19 mouse cellular contexts compared by ENCODE assay signal in genomic region chr4:130882762-130883161, GRCm38 (mm10). TPM values are rescaled to one million over a fixed set of nuclear protein-coding genes. Genes with fewer than 3 reads are reported as not detected.
A peak's percentile ranks its signal among the peaks of the same experiment; 100 is the strongest.
DNase-seq lines count a peak whose midpoint lies in the region; TF ChIP-seq lines count a peak whose summit lies in the region.
"Had no signal": no experiment of that assay in that cellular context is flagged by ENCODE, and none has a peak within 500 bp of the region (broad histone marks: within the 10 kb centered on the region; RNA-seq: fewer than 3 reads in every experiment).

No protein-coding gene starts in this region.

- H3K27me3 ChIP-seq in liver, adult 2 months (ENCODE audit: control insufficient read depth, insufficient read depth, low read length): no peaks in the 10 kb centered on the region
- H3K27me3 ChIP-seq: embryonic facial prominence, embryonic 12.5 days; forebrain, embryonic 15.5 days had no signal

- H3K4me3 ChIP-seq in liver, adult 2 months (ENCODE audit: insufficient read depth, low read depth, low read length): no peak overlapping the region
- H3K4me3 ChIP-seq: embryonic facial prominence, embryonic 10.5 days; embryonic facial prominence, embryonic 12.5 days; forebrain, embryonic 13.5 days; forebrain, embryonic 15.5 days had no signal

- H3K4me1 ChIP-seq in liver, adult 2 months (ENCODE audit: control insufficient read depth, insufficient read depth, low read length): no peaks in the 10 kb centered on the region

- WGBS in liver, adult 2 months: 47% methylated on average over 15 of the region's 15 CpGs

- TF ChIP-seq CTCF in liver, adult 2 months (IDR thresholded peaks at IDR 0.05; ENCODE audit: low read depth, low read length): no peak

- DNase-seq in adrenal gland, adult 2 months: peak; percentile 45
- DNase-seq in adrenal gland, adult 18-20 months (ENCODE audit: low spot score in 2 of 2): no peak
- DNase-seq in adrenal gland, postnatal 36 days: peak; percentile 27 to 30
- DNase-seq in adrenal gland, postnatal 10 days: no peak
- peak; percentile 5 for DNase-seq in liver, adult 2 months (ENCODE audit: extremely low read depth, low read depth, low spot score)
- no peak for DNase-seq in liver
- DNase-seq: adrenal gland, adult 8-10 months; B cell, adult 2 months; cerebellum, adult 11-12 months; cerebellum, adult 2 months; cerebellum, adult 9-10 months; cerebellum, postnatal 25 days; forebrain, postnatal 0 days had no signal

- no peak overlapping the region for H3K9ac ChIP-seq in liver, adult 2 months (ENCODE audit: low read depth, low read length)
- H3K9ac ChIP-seq: embryonic facial prominence, embryonic 12.5 days; forebrain, embryonic 13.5 days; forebrain, embryonic 15.5 days; forebrain, postnatal 0 days had no signal

- no peaks in the 10 kb centered on the region for H3K36me3 ChIP-seq in liver, adult 2 months (ENCODE audit: control insufficient read depth, insufficient read depth, low read length)
- H3K36me3 ChIP-seq: embryonic facial prominence, embryonic 10.5 days; embryonic facial prominence, embryonic 12.5 days; forebrain, embryonic 15.5 days; G1E had no signal

- no peak for TF ChIP-seq POLR2A in liver, adult 2 months (IDR thresholded peaks at IDR 0.05; ENCODE audit: extremely low read depth, insufficient read depth, low read length)

- no peaks in the 10 kb centered on the region for H3K79me2 ChIP-seq in liver, adult 2 months (ENCODE audit: control insufficient read depth, insufficient read depth, low read length)

- no peak overlapping the region for H3K27ac ChIP-seq in liver, adult 2 months (replicated peaks; ENCODE audit: insufficient read depth, low read depth, low read length)
- H3K27ac ChIP-seq: embryonic facial prominence, embryonic 10.5 days; embryonic facial prominence, embryonic 12.5 days; forebrain, embryonic 13.5 days; forebrain, embryonic 15.5 days had no signal

RNA-seq across cellular contexts. Expression of gene Laptm5, which starts 30.2 kb away (rescaled TPM):
- total RNA-seq in adrenal gland, adult 2 months (2021): 10 to 100 TPM; 30.8 to 36.8 TPM
- polyA plus RNA-seq in adrenal gland, adult 2 months (2012; rRNA removed): 72.4 and 79.8 TPM in 2 replicates
- total RNA-seq in adrenal gland, adult 18-20 months (2021): 10 to 100 TPM; 25.1 to 54.6 TPM
- 10 to 100 TPM; 21.7 to 31.3 TPM for total RNA-seq in adrenal gland, postnatal 36 days (2021)
- 10 to 100 TPM; 24.6 to 30.4 TPM for total RNA-seq in adrenal gland, postnatal 10 days (2021)
- 4.8 and 5.4 TPM in 2 replicates for total RNA-seq in liver, adult 2 months (2014; rRNA removed)
- polyA plus RNA-seq in liver, adult 2 months (2012; rRNA removed): 18.9 and 31.5 TPM in 2 replicates
- polyA plus RNA-seq: Patski had no signal

Comparison
In these comparisons a context has a peak if more than half of its experiments do, and no peak if none do; other contexts are left out.
1. DNase-seq: peak in adrenal gland, adult 2 months (single experiment), adrenal gland, postnatal 36 days (2 of 2) and liver, adult 2 months (single experiment); none in adrenal gland, adult 18-20 months (0 of 2), adrenal gland, postnatal 10 days (single experiment) and liver (single experiment).